Mouse (Mus musculus) forebrain, embryonic 13.5 days (tissue): ENCODE measurements around the gene Asb9. TPM values are rescaled to one million over a fixed set of nuclear protein-coding genes. Genes with fewer than 3 reads are reported as not detected.

ENCODE experiments used
- polyA plus RNA-seq: library from polyadenylated mRNA; unstranded; fragments of >200 nt; fragmentation: Nextera tagmentation; extraction: Ambion mirVana; gene quantifications from 2 replicates; pipeline ENCODE4 v1.2.1, GENCODE M21; 2015

The Asb9 gene
- polyA plus RNA-seq, 1 experiment from 2014 or later: not detected

Other genes with a start within 250 kb of the Asb9 start
- gene Bmx, start 248.1 kb upstream of the Asb9 start, polyA plus RNA-seq: 0.05 and 0.17 TPM in 2 replicates
- gene Pir, start 237.0 kb upstream of the Asb9 start, polyA plus RNA-seq: 3.8 and 4.1 TPM in 2 replicates
- gene Vegfd, start 132.9 kb upstream of the Asb9 start, polyA plus RNA-seq: 0.23 and 0.35 TPM in 2 replicates
- gene Piga, start 86.5 kb upstream of the Asb9 start, polyA plus RNA-seq: 10.7 TPM in 2 replicates
- not detected in 2 replicates for gene Asb11, start 69.3 kb upstream of the Asb9 start, polyA plus RNA-seq